Mouse (Mus musculus) megakaryocyte, embryonic 14.5 days (primary cell): Measurements from ENCODE around the gene Acadm.

ENCODE experiments used
- FLI1 ChIP-seq: IDR thresholded peaks from 2 replicates; pipeline ENCODE4 v1.6.1; 2012; ENCODE audit warnings: low read length, inconsistent platforms, mixed read lengths
- GATA1 ChIP-seq: IDR thresholded peaks from 3 replicates; pipeline ENCODE4 v1.6.1; 2012; ENCODE audit warnings: mixed read lengths, low read length, inconsistent platforms, borderline replicate concordance

DNA sequence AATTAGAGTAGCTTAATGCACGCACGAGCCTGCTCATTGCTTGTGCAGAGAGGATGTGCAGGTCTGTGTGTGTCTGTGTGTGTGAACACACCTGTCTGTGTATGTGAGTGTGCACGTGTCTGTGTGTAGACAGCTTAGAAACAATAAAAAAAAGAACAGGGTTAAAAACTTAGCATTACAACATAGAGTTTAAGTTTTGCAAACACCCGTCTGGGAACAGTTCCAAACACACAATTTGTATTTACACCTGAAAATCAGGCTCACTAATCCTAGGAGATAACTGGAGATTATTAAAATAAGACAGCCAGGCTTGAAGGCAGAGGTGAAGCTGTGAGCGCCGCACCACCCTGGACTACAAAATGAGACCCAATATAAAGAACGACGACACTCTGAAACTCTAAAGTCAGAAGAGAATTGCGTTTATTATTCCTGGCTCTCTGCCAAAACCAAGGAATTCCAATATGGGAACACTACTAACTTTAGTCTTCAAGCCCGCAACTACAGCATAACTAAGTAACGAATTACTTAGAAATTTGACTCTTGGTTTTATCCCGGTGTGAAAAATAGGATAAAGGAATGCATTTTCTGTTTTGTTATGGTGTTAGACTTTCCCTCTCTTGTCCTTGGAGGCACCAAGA is 1.3 kb downstream of the Acadm start:
- TF ChIP-seq FLI1 (no peak), GATA1 (no peak)
